Mouse (Mus musculus) layer of hippocampus, postnatal 25 days (tissue): ENCODE data around the gene Rnf2. TPM values are rescaled to one million over a fixed set of nuclear protein-coding genes. Genes with fewer than 3 reads are reported as not detected.

Experiments used
- DNase-seq, 2 experiments: peaks; one replicate each; pipeline ENCODE4 v3.0.0; 2022; ENCODE audit warnings: mixed read lengths in 2 of 2, low spot score in 1 of 2; ENCODE audit errors: extremely low spot score in 1 of 2
- total RNA-seq, 2 experiments: library from RNA; stranded (reverse); gene quantifications; 2 replicates each; pipeline ENCODE4 v1.2.3; 2021

The Rnf2 gene
- 10 to 100 TPM; 39.1 to 44.7 TPM for total RNA-seq

- peak; percentile 72 to 84 for DNase-seq
Measured at GRCm38 (mm10) chr1:151500531-151501361, at the start of gene Rnf2. Gene Rnf2, minus strand, starts transcription at chr1:151500955.

- no peak for DNase-seq
Measured at GRCm38 (mm10) chr1:151549794-151550193, 49.0 kb upstream of the Rnf2 start.

GRCm38 (mm10) chr1:151548896-151549610, 48.3 kb upstream of the Rnf2 start:
- DNase-seq: no peak

GRCm38 (mm10) chr1:151545571-151545970, 44.8 kb upstream of the Rnf2 start:
- no peak for DNase-seq

- no peak for DNase-seq
Measured at GRCm38 (mm10) chr1:151544581-151544980, 43.8 kb upstream of the Rnf2 start.

GRCm38 (mm10) chr1:151543796-151544477, 43.2 kb upstream of the Rnf2 start:
- no peak for DNase-seq

- DNase-seq: no peak
Measured at GRCm38 (mm10) chr1:151526701-151527100, 25.9 kb upstream of the Rnf2 start.

- DNase-seq: no peak
Measured at GRCm38 (mm10) chr1:151517571-151518250, 17.0 kb upstream of the Rnf2 start.

GRCm38 (mm10) chr1:151516871-151517270, 16.1 kb upstream of the Rnf2 start:
- DNase-seq: no peak

GRCm38 (mm10) chr1:151515733-151516132, 15.0 kb upstream of the Rnf2 start:
- no peak for DNase-seq

GRCm38 (mm10) chr1:151514119-151514518, 13.4 kb upstream of the Rnf2 start:
- DNase-seq: no peak

- no peak for DNase-seq
Measured at GRCm38 (mm10) chr1:151510811-151511210, 10.1 kb upstream of the Rnf2 start.

GRCm38 (mm10) chr1:151499815-151500501, 797 bp downstream of the Rnf2 start:
- DNase-seq: peak; percentile 36 to 44

GRCm38 (mm10) chr1:151498381-151498780, 2.4 kb downstream of the Rnf2 start:
- no peak for DNase-seq

- no peak for DNase-seq
Measured at GRCm38 (mm10) chr1:151497942-151498341, 2.8 kb downstream of the Rnf2 start.

GRCm38 (mm10) chr1:151497028-151497427, 3.7 kb downstream of the Rnf2 start:
- peak in 1 of 2 experiments; percentile 38 for DNase-seq

GRCm38 (mm10) chr1:151495635-151496285, 5.0 kb downstream of the Rnf2 start:
- DNase-seq: no peak

GRCm38 (mm10) chr1:151494711-151495110, 6.0 kb downstream of the Rnf2 start:
- no peak for DNase-seq

- no peak for DNase-seq
Measured at GRCm38 (mm10) chr1:151493826-151494225, 6.9 kb downstream of the Rnf2 start.
